Mouse (Mus musculus): ENCODE data around the gene Rhbdf1. TPM values are rescaled to one million over a fixed set of nuclear protein-coding genes. Genes with fewer than 3 reads are reported as not detected.

Gene Rhbdf1
- polyA plus RNA-seq, 1 experiment: 44.9 TPM

DNA sequence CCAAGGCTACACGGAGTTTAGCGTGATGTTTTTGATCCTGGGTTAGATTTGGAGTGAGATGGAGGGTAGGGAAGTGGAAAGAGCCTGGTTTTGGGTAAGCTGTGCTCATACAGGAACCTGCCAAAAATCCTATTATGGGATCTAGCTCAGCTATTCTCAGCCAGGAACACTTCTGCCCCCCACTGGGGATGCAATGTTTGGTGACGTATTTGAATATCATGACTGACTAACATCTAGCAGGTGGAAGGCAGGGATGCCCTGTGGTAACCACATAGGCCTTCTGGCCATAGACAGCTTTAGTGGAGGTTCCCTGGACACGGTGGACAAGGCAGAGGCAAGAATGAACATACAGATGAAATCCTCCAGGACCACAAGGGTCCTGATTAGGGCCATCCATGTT lies 8.1 kb upstream of the Rhbdf1 start:
- no peak for TF ChIP-seq POLR2A (IDR thresholded peaks at IDR 0.05; ENCODE audit: control insufficient read depth, extremely low read depth, insufficient read depth, low read length, poor library complexity)
- TF ChIP-seq CTCF (IDR thresholded peaks at IDR 0.05; ENCODE audit: borderline replicate concordance, control insufficient read depth, extremely low read depth, insufficient read depth, low read length, poor library complexity): no peak
- H3K27ac ChIP-seq (ENCODE audit: control insufficient read depth, insufficient read depth, low read length): no peak overlapping the region
- no peak for DNase-seq
- H3K27me3 ChIP-seq (ENCODE audit: control insufficient read depth, insufficient read depth, low read length): no peaks in the 10 kb centered on the region
- peaks cover 14% of the 10 kb centered on the region for H3K4me1 ChIP-seq (replicated peaks; ENCODE audit: control insufficient read depth, insufficient read depth, low read length)
- no peak overlapping the region for H3K4me3 ChIP-seq (ENCODE audit: control insufficient read depth, insufficient read depth, low read length)
- 93% methylated on average over 4 of the region's 4 CpGs for WGBS
- H3K36me3 ChIP-seq (ENCODE audit: control insufficient read depth, insufficient read depth, low read length): peaks cover 22% of the 10 kb centered on the region; the same call in 1 of the 2 replicates

DNA sequence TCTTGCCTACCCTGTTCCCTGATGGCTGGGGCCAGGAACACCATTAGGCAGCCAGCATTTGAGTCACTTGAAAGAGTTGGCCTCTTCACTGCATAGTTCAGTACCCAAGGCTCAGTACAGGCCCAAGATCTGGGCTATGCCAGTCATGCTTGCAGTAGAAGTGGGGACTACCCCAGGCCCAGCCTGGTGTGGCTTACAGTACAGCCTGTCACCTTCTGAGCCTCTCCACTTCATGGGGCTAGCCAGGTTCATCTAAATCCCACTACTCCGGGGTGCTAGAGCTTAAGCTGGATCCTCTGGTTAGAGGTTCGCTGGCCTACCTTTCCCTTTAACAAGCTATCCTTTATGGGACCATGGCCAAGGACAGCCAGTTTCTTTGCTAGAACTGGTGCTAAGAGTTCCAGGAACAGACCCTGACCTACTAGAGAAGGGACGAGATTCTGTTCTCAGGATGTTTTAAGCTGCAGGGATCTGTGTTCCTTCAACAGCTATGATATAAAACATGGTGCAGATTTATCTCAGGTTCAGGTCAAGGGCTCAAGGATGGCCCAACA lies 6.3 kb upstream of the Rhbdf1 start:
- TF ChIP-seq CTCF (IDR thresholded peaks at IDR 0.05; ENCODE audit: borderline replicate concordance, control insufficient read depth, extremely low read depth, insufficient read depth, low read length, poor library complexity) (no peak), POLR2A (IDR thresholded peaks at IDR 0.05; ENCODE audit: control insufficient read depth, extremely low read depth, insufficient read depth, low read length, poor library complexity) (no peak)
- Histone ChIP-seq H3K4me3 (ENCODE audit: control insufficient read depth, insufficient read depth, low read length) (no peak overlapping the region), H3K27me3 (ENCODE audit: control insufficient read depth, insufficient read depth, low read length) (peaks cover 3% of the 10 kb centered on the region; the same call in 1 of the 2 replicates), H3K4me1 (replicated peaks; ENCODE audit: control insufficient read depth, insufficient read depth, low read length) (peaks cover 21% of the 10 kb centered on the region), H3K27ac (ENCODE audit: control insufficient read depth, insufficient read depth, low read length) (no peak overlapping the region), H3K36me3 (ENCODE audit: control insufficient read depth, insufficient read depth, low read length) (peaks cover 14% of the 10 kb centered on the region; the same call in 1 of the 2 replicates)
- WGBS: 97% methylated on average over 3 of the region's 3 CpGs
- DNase-seq: no peak

DNA sequence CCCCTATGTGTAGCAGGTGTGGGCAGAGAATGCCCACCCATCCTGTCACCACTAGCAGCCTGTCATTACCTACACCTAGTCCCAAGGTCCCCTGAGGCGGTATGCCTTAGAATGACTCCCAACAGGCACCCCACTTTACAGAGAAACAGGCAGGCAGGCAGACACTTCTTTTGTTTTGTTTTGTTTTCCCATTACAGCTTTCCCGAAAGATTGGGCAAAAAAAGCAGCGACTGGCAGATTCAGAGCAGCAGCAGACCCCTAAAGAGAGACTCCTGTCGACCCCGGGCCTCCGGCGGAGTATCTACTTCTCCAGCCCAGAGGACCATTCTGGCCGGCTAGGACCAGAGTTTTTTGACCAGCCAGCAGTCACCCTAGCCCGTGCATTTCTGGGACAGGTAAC lies 5.5 kb upstream of the Rhbdf1 start:
- 97% methylated on average over 9 of the region's 9 CpGs for WGBS
- DNase-seq: no peak
- Histone ChIP-seq H3K27me3 (ENCODE audit: control insufficient read depth, insufficient read depth, low read length) (peaks cover 11% of the 10 kb centered on the region; the same call in 1 of the 2 replicates), H3K27ac (ENCODE audit: control insufficient read depth, insufficient read depth, low read length) (no peak overlapping the region), H3K4me3 (ENCODE audit: control insufficient read depth, insufficient read depth, low read length) (no peak overlapping the region), H3K36me3 (ENCODE audit: control insufficient read depth, insufficient read depth, low read length) (peaks cover 14% of the 10 kb centered on the region; the same call in 1 of the 2 replicates), H3K4me1 (replicated peaks; ENCODE audit: control insufficient read depth, insufficient read depth, low read length) (peaks cover 21% of the 10 kb centered on the region)
- no peak for TF ChIP-seq POLR2A (IDR thresholded peaks at IDR 0.05; ENCODE audit: control insufficient read depth, extremely low read depth, insufficient read depth, low read length, poor library complexity)
- TF ChIP-seq CTCF (IDR thresholded peaks at IDR 0.05; ENCODE audit: borderline replicate concordance, control insufficient read depth, extremely low read depth, insufficient read depth, low read length, poor library complexity): no peak

DNA sequence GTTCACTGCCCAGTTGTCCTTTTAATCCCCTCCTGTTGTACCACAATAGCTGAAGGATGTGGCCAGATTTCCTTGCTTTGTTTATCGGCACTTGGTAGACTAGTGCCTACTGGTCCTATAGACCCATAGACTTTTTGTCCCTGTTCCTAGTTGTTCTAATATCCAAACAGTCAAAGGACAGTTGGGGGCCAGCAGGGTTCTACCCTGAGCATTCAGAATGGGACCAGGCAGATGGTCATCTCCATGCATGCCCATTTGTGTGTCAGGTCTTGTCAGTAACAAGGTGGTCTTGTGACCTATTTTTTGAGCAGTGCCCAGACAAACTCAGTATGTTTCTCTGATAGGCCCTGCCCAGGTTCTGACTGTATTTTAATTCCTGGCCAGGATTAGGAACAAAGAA lies 4.9 kb upstream of the Rhbdf1 start:
- TF ChIP-seq CTCF (IDR thresholded peaks at IDR 0.05; ENCODE audit: borderline replicate concordance, control insufficient read depth, extremely low read depth, insufficient read depth, low read length, poor library complexity): no peak
- no peak for TF ChIP-seq POLR2A (IDR thresholded peaks at IDR 0.05; ENCODE audit: control insufficient read depth, extremely low read depth, insufficient read depth, low read length, poor library complexity)
- peaks cover 11% of the 10 kb centered on the region; the same call in 1 of the 2 replicates for H3K27me3 ChIP-seq (ENCODE audit: control insufficient read depth, insufficient read depth, low read length)
- peaks cover 26% of the 10 kb centered on the region for H3K4me1 ChIP-seq (replicated peaks; ENCODE audit: control insufficient read depth, insufficient read depth, low read length)
- H3K27ac ChIP-seq (ENCODE audit: control insufficient read depth, insufficient read depth, low read length): no peak overlapping the region
- peak overlapping the region; percentile 72 for H3K4me3 ChIP-seq (ENCODE audit: control insufficient read depth, insufficient read depth, low read length)
- WGBS: 33% methylated on average over 1 of the region's 1 CpGs
- DNase-seq: no peak
- peaks cover 9% of the 10 kb centered on the region; the same call in 1 of the 2 replicates for H3K36me3 ChIP-seq (ENCODE audit: control insufficient read depth, insufficient read depth, low read length)

DNA sequence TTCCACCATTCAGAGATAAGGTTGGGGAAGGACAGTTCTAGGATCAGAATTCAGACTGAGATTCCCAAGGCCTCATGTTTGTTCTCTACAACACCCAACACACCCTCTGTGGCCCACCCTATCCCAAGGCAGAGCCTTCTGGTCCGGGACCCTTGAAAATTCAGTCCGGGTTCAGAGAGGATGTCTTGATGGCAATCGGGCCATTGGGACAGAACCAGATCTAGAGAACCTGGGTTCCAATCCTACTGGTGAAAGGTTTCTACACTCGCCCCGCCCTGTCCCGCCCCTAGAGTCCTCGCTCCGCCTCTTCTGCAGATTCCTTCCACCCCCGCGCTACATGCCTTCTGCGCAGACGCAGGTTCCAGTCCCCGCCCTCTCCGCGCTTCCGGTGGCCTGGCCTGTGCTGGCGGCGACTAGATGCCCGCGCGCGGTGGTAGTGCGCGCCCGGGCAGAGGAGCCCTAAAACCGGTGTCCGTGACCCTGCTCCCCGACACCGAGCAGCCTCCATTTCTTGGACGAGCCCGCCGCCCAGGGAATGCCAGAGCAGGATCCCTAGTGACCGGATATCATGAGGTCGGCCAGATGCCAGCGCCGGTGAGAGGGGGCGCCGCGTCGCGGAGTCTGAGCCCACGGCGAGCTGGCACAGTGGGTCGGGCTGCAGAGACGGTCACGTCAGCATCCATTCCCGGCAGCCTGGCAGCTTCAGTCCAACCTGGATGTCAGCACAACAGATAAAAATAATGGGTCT lies 4.2 kb upstream of the Rhbdf1 start, which contains the start of gene Mpg:
TSS of gene Mpg (plus strand) at position 382 of the 748 bp plus-strand sequence.
- DNase-seq: peak; percentile 90

DNA sequence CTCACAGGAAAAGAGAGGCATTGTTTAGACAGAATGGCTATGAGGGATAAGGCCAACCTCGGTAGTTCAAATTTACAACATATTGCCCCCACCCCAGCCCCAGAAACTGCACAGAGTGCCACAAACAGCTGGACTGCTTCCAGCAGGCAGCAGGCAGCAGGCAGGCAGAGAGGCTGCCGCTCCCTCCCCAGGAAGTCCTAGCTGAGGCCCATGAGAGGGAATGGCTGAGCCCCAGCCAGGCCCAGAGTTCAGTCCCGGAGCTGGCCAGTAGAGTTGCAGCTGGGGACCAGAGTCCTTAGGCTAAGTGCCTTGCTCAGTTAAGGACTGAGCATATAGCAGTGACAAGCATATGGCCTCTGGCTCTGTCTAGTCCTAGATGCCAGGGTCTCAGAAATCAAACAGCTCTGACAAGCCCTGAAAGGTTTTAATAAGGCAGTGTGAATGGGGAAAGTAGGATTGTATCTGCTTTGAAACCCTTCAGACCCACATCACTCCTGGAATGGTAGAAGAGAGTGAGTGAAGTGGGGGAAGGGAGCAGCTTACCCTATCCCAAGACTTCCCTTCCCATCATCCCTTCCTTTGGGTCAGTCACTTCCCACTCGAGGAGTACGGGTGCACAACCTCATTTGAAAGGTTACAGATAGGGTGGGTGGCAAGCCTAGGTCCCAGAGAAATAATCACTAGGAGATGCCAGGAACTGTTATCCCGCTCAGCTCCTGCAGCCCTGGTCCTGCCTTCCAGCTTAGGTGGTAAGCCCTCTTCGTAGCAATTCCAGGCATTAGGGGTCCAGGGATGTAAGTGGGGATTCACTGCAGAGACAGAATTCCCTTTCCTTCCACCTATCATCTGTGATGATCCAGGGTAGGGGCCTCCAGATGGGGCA lies 3.4 kb upstream of the Rhbdf1 start:
- WGBS: 57% methylated on average over 7 of the region's 7 CpGs
- Histone ChIP-seq H3K27ac (ENCODE audit: control insufficient read depth, insufficient read depth, low read length) (no peak overlapping the region), H3K36me3 (ENCODE audit: control insufficient read depth, insufficient read depth, low read length) (peaks cover 3% of the 10 kb centered on the region; the same call in 1 of the 2 replicates), H3K4me3 (ENCODE audit: control insufficient read depth, insufficient read depth, low read length) (no peak overlapping the region), H3K4me1 (replicated peaks; ENCODE audit: control insufficient read depth, insufficient read depth, low read length) (peaks cover 34% of the 10 kb centered on the region), H3K27me3 (ENCODE audit: control insufficient read depth, insufficient read depth, low read length) (peaks cover 25% of the 10 kb centered on the region)
- peak; percentile 16 for DNase-seq
- TF ChIP-seq POLR2A (IDR thresholded peaks at IDR 0.05; ENCODE audit: control insufficient read depth, extremely low read depth, insufficient read depth, low read length, poor library complexity) (no peak), CTCF (IDR thresholded peaks at IDR 0.05; ENCODE audit: borderline replicate concordance, control insufficient read depth, extremely low read depth, insufficient read depth, low read length, poor library complexity) (no peak)

More for the DNA sequence above, 4.2 kb upstream of the Rhbdf1 start, which contains the start of gene Mpg:
- TF ChIP-seq CTCF (IDR thresholded peaks at IDR 0.05; ENCODE audit: borderline replicate concordance, control insufficient read depth, extremely low read depth, insufficient read depth, low read length, poor library complexity) (peak; percentile 25; the same call in 1 of the 2 replicates), POLR2A (IDR thresholded peaks at IDR 0.05; ENCODE audit: control insufficient read depth, extremely low read depth, insufficient read depth, low read length, poor library complexity) (peak; percentile 99)
- Histone ChIP-seq H3K27ac (ENCODE audit: control insufficient read depth, insufficient read depth, low read length) (no peak within 1 kb of the TSS), H3K4me3 (ENCODE audit: control insufficient read depth, insufficient read depth, low read length) (peak within 1 kb of the TSS; percentile 72), H3K4me1 (replicated peaks; ENCODE audit: control insufficient read depth, insufficient read depth, low read length) (peaks cover 33% of the 10 kb centered on the region), H3K27me3 (ENCODE audit: control insufficient read depth, insufficient read depth, low read length) (peaks cover 18% of the 10 kb centered on the region; the same call in 1 of the 2 replicates), H3K36me3 (ENCODE audit: control insufficient read depth, insufficient read depth, low read length) (peaks cover 3% of the 10 kb centered on the region; the same call in 1 of the 2 replicates)
- 5% methylated on average over 47 of the region's 47 CpGs for WGBS

All from thymus, adult 2 months (tissue).